Mouse (Mus musculus) midbrain, embryonic 16.5 days (tissue): Measurements from ENCODE around the gene Pianp. TPM values are rescaled to one million over a fixed set of nuclear protein-coding genes. Genes with fewer than 3 reads are reported as not detected.

ENCODE experiments used
- ATAC-seq: fragments of 200-750 bp; cut with Nextera tagmentation; 2 replicates; pipeline ENCODE4 v1.8.0; 2017; ENCODE audit warnings: moderate TSS enrichment
- H3K27ac ChIP-seq: fragments of 300-500 bp; sonication (generic); 2 replicates; pipeline ENCODE4 v1.5.1; 2014; ENCODE audit warnings: mild to moderate bottlenecking, low read length, mixed read lengths
- H3K27me3 ChIP-seq: fragments of 300-500 bp; sonication (generic); 2 replicates; pipeline ENCODE4 v1.6.1; 2014; ENCODE audit warnings: low read depth, low read length, mixed read lengths; ENCODE audit not compliant: control insufficient read depth, insufficient read depth
- H3K36me3 ChIP-seq: fragments of 300-500 bp; sonication (generic); 2 replicates; pipeline ENCODE4 v1.6.1; 2014; ENCODE audit warnings: mild to moderate bottlenecking, low read length, moderate library complexity, mixed read lengths; ENCODE audit not compliant: control insufficient read depth, insufficient read depth
- H3K4me1 ChIP-seq: fragments of 300-500 bp; sonication (generic); 2 replicates; pipeline ENCODE4 v1.6.1; 2014; ENCODE audit warnings: mild to moderate bottlenecking, low read length, mixed read lengths; ENCODE audit not compliant: control insufficient read depth, insufficient read depth
- H3K4me2 ChIP-seq: fragments of 300-500 bp; sonication (generic); 2 replicates; pipeline ENCODE4 v1.6.1; 2014; ENCODE audit warnings: mild to moderate bottlenecking, low read length, mixed read lengths
- H3K4me3 ChIP-seq: fragments of 300-500 bp; sonication (generic); 2 replicates; pipeline ENCODE4 v1.5.1; 2014; ENCODE audit warnings: low read depth, mild to moderate bottlenecking, low read length, moderate library complexity, mixed read lengths
- H3K9ac ChIP-seq: fragments of 300-500 bp; sonication (generic); 2 replicates; pipeline ENCODE4 v1.6.1; 2014; ENCODE audit warnings: low read depth, low read length, mixed read lengths
- H3K9me3 ChIP-seq: fragments of 300-500 bp; sonication (generic); replicated peaks from 2 replicates; pipeline ENCODE4 v1.6.1; 2014; ENCODE audit warnings: mild to moderate bottlenecking, low read length, mixed read lengths; ENCODE audit not compliant: control insufficient read depth, poor library complexity, severe bottlenecking
- WGBS: fragments of 180-500 bp; shearing (Covaris S2); extraction: QIAGEN DNeasy Blood & Tissue Kit; methylation state at CpG from one replicate; pipeline ENCODE4 v1.1.7; 2014; 5-methylcytosine and 5-hydroxymethylcytosine counted together
- polyA plus RNA-seq: library from polyadenylated mRNA; unstranded; fragments of >200 nt; fragmentation: Nextera tagmentation; extraction: Ambion mirVana; gene quantifications from 2 replicates; pipeline ENCODE4 v1.2.1, GENCODE M21; 2015

Gene Pianp
- 69.1 and 87.1 TPM in 2 replicates for polyA plus RNA-seq

GRCm38 (mm10) chr6:124996551-124997501, at the start of gene Pianp:
TSS of gene Pianp (plus strand) at chr6:124996694.
- H3K27ac ChIP-seq = peak within 1 kb of the TSS; percentile 90
- peaks cover 2% of the 10 kb centered on the region for H3K36me3 ChIP-seq
- H3K4me3 ChIP-seq = peak within 1 kb of the TSS; percentile 78
- peaks cover 6% of the 10 kb centered on the region for H3K27me3 ChIP-seq
- H3K4me1 ChIP-seq = peaks cover 21% of the 10 kb centered on the region
- under 1% methylated on average over 50 of the region's 78 CpGs for WGBS
- no peaks in the 10 kb centered on the region for H3K9me3 ChIP-seq
- H3K4me2 ChIP-seq = peak within 1 kb of the TSS; percentile 65
- ATAC-seq = peak; percentile 91
- H3K9ac ChIP-seq = peak within 1 kb of the TSS; percentile 97

DNA sequence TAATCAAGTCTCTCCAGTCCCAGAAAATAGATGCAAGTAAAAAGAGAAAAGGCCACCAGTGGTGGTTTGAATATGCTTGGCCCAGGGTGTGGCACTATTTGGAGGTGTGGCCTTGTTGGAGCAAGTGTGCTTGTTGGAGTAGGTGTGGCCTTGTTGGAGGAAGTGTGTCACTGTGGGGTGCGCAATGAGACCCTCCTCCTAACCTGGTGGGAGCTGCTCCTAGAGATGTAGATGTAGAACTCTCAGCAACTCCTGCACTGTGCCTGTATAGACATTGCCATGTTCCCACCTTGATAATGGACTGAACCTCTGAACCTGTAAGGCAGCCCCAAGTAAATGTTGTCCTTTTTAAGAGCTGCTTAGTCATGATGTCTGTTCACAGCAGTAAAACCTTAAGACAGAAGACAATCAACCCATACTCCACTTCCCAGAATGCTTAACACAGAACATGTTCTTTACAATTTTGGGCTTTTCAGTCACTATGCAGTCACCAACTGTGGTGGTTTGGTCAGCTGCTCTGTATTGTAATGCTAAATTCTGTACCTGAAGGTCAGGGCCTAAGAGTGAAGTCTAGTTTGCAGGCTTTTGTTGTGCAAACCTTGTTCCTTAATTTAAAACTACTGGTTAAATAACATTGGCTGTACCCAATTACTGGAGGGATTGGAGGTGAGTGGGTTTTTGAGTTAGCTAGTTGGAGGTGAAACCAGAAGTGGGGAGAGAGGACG, 42.3 kb upstream of the Pianp start:
- ATAC-seq = no peak
- Histone ChIP-seq H3K27me3 (no peaks in the 10 kb centered on the region), H3K27ac (no peak overlapping the region), H3K4me1 (no peaks in the 10 kb centered on the region), H3K9me3 (no peaks in the 10 kb centered on the region), H3K4me3 (no peak overlapping the region), H3K9ac (no peak overlapping the region), H3K36me3 (peaks cover 7% of the 10 kb centered on the region), H3K4me2 (no peak overlapping the region)
- 83% methylated on average over 2 of the region's 2 CpGs for WGBS

DNA sequence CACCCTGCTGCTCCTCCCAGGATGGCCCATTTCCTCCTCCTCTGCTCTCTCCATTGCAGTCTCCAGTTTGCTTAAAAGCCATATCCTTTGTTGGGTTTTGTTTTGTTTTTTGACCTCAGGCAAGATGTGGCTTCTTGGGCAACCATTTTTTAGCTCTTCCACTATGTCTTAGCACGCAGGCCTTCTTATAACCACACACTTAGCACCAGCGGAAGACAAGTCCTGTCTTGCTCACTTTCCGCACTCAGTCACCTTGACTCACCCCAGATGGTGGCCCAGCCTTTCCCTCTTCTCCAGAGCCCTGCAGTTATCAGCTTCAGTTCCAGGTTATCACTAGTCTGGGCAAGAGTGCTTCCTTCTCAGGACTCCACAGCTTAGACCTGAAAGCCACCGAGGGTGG, 41.3 kb upstream of the Pianp start:
- no peaks in the 10 kb centered on the region for H3K27me3 ChIP-seq
- 99% methylated on average over 4 of the region's 4 CpGs for WGBS
- no peak overlapping the region for H3K4me3 ChIP-seq
- no peaks in the 10 kb centered on the region for H3K9me3 ChIP-seq
- no peak overlapping the region for H3K4me2 ChIP-seq
- H3K4me1 ChIP-seq = no peaks in the 10 kb centered on the region
- no peak overlapping the region for H3K27ac ChIP-seq
- peaks cover 11% of the 10 kb centered on the region for H3K36me3 ChIP-seq
- no peak overlapping the region for H3K9ac ChIP-seq
- no peak for ATAC-seq

DNA sequence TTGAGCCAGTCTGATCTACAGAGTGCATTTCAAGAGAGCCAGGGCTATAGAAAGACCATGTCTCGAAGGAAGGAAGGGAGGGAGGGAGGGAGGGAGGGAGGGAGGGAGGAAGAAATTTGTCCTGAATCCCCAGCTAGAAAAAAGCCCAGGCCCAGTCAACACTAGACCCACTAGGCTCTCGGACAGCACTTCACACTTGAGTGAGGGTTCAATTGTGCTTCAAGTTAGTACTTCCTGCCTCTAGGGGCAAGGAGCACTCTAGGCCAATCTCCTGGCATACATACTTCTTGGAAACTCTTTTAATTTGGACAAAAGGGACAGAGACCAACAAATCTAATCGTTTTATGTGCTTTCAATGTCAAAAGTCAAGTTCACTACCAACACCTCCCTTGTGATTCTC, 38.4 kb upstream of the Pianp start:
- peaks cover 18% of the 10 kb centered on the region for H3K36me3 ChIP-seq
- WGBS = 80% methylated on average over 3 of the region's 3 CpGs

GRCm38 (mm10) chr6:124959960-124960359, 36.5 kb upstream of the Pianp start:
- Histone ChIP-seq H3K27ac (no peak overlapping the region), H3K36me3 (peaks cover 18% of the 10 kb centered on the region), H3K4me2 (no peak overlapping the region), H3K4me1 (peaks cover 9% of the 10 kb centered on the region), H3K9ac (no peak overlapping the region), H3K27me3 (no peaks in the 10 kb centered on the region), H3K4me3 (no peak overlapping the region), H3K9me3 (no peaks in the 10 kb centered on the region)
- ATAC-seq = no peak
- whole genome bisulfite sequencing = 96% methylated on average over 13 of the region's 13 CpGs

More for the DNA sequence above, 38.4 kb upstream of the Pianp start:
- H3K4me1 ChIP-seq = no peaks in the 10 kb centered on the region
- no peaks in the 10 kb centered on the region for H3K9me3 ChIP-seq
- no peak for ATAC-seq
- no peak overlapping the region for H3K4me2 ChIP-seq
- no peak overlapping the region for H3K27ac ChIP-seq
- H3K9ac ChIP-seq = no peak overlapping the region
- no peaks in the 10 kb centered on the region for H3K27me3 ChIP-seq
- H3K4me3 ChIP-seq = no peak overlapping the region

DNA sequence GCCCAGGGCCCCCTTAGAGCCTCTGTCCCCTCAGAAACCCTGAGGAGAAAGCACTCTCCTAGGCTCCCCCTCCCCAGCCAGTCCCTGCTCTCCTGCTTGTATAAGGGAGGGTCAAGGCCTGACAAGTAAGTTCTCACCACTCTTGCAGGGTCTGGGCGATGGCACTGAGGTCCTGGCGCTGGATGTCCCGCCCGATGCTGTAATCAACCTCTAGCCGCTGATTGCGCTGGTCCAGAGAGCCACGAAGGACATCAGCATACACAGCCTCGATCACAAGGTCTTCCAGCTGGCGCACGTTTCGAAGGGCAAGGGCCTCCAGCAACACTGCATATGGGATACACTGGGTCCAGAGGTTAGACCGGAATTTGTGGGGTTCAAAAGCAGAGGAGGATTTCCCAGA, 35.5 kb upstream of the Pianp start:
- Histone ChIP-seq H3K4me3 (no peak overlapping the region), H3K9ac (no peak overlapping the region), H3K36me3 (peaks cover 18% of the 10 kb centered on the region), H3K4me2 (no peak overlapping the region), H3K27ac (no peak overlapping the region), H3K9me3 (no peaks in the 10 kb centered on the region), H3K27me3 (no peaks in the 10 kb centered on the region), H3K4me1 (peaks cover 11% of the 10 kb centered on the region)
- 94% methylated on average over 12 of the region's 12 CpGs for WGBS
- no peak for ATAC-seq

DNA sequence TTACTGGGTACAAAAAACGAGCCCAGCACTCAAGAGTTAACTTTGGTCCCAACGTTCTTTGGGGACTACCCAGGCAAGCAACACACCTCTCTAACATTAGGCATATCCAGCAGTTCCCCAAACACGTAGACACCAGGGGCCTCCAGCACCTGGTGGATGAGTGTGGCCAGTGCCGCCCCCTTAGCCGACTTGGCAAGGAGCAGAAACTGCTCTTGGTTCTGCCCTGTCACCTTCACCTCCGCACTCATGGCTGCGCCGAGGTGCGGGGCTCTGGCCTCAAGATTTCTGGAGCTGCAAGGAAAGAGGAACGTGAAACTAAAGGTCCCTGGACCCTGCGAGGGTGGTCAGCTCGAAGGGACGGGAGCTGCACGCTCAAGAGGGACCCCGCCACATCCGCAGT, 31.9 kb upstream of the Pianp start:
- H3K4me3 ChIP-seq = peak overlapping the region; percentile 70

GRCm38 (mm10) chr6:124965088-124965719, 31.3 kb upstream of the Pianp start, which contains the start of gene Cops7a:
TSS of gene Cops7a (minus strand) at chr6:124965538.
- peak within 1 kb of the TSS; percentile 98 for H3K4me2 ChIP-seq
- peak within 1 kb of the TSS; percentile 83 for H3K9ac ChIP-seq
- H3K36me3 ChIP-seq = peaks cover 6% of the 10 kb centered on the region
- WGBS = under 1% methylated on average over 68 of the region's 68 CpGs
- H3K4me3 ChIP-seq = peak within 1 kb of the TSS; percentile 70
- peak within 1 kb of the TSS; percentile 86 for H3K27ac ChIP-seq
- H3K4me1 ChIP-seq = peaks cover 17% of the 10 kb centered on the region
- no peaks in the 10 kb centered on the region for H3K9me3 ChIP-seq
- H3K27me3 ChIP-seq = no peaks in the 10 kb centered on the region
- ATAC-seq = peak; percentile 97

More for the DNA sequence above, 31.9 kb upstream of the Pianp start:
- WGBS = 41% methylated on average over 16 of the region's 16 CpGs
- Histone ChIP-seq H3K27ac (peak overlapping the region; percentile 86), H3K4me2 (peak overlapping the region; percentile 98), H3K9ac (peak overlapping the region; percentile 83), H3K9me3 (no peaks in the 10 kb centered on the region), H3K36me3 (peaks cover 6% of the 10 kb centered on the region), H3K4me1 (peaks cover 17% of the 10 kb centered on the region), H3K27me3 (no peaks in the 10 kb centered on the region)
- ATAC-seq = peak; percentile 27
